Mouse (Mus musculus) testis, adult 2 months (tissue): Measurements from ENCODE around the gene Kank4. TPM values are rescaled to one million over a fixed set of nuclear protein-coding genes. Genes with fewer than 3 reads are reported as not detected.

Experiments
- H3K27ac ChIP-seq: fragments of 200-500 bp; 2 replicates; pipeline ENCODE4 v1.5.1; 2012; ENCODE audit warnings: low read depth, low read length; ENCODE audit not compliant: control insufficient read depth, insufficient read depth
- H3K27me3 ChIP-seq: fragments of 200-500 bp; 2 replicates; pipeline ENCODE4 v1.6.1; 2012; ENCODE audit warnings: mild to moderate bottlenecking, low read length, moderate library complexity; ENCODE audit not compliant: control insufficient read depth, insufficient read depth
- H3K36me3 ChIP-seq: fragments of 200-500 bp; 2 replicates; pipeline ENCODE4 v1.6.1; 2012; ENCODE audit warnings: mild to moderate bottlenecking, low read length; ENCODE audit not compliant: control insufficient read depth, insufficient read depth
- H3K4me1 ChIP-seq: fragments of 200-500 bp; 2 replicates; pipeline ENCODE4 v1.6.1; 2012; ENCODE audit warnings: low read length; ENCODE audit not compliant: control insufficient read depth, insufficient read depth
- H3K4me3 ChIP-seq: fragments of 200-500 bp; 2 replicates; pipeline ENCODE4 v1.5.1; 2012; ENCODE audit warnings: low read depth, mild to moderate bottlenecking, low read length, moderate library complexity, mixed read lengths; ENCODE audit not compliant: control insufficient read depth
- CTCF ChIP-seq: fragments of 200-500 bp; IDR thresholded peaks from 2 replicates; pipeline ENCODE4 v1.5.1; 2012; ENCODE audit warnings: low read depth, mild to moderate bottlenecking, inconsistent platforms, low read length, moderate library complexity; ENCODE audit not compliant: control insufficient read depth, insufficient read depth, insufficient replicate concordance
- POLR2A ChIP-seq: fragments of 200-500 bp; IDR thresholded peaks from 2 replicates; pipeline ENCODE4 v1.6.1; 2012; ENCODE audit warnings: low read depth, mild to moderate bottlenecking, inconsistent platforms, low read length, moderate library complexity; ENCODE audit not compliant: control insufficient read depth
- polyA plus RNA-seq: library from polyadenylated mRNA; depleted of rRNA; stranded (reverse); fragments of >200 nt; gene quantifications from 2 replicates; pipeline ENCODE4 v1.2.3, GENCODE M21; 2012; rRNA removed

The Kank4 gene
- polyA plus RNA-seq = 0.19 and 0.22 TPM in 2 replicates

DNA sequence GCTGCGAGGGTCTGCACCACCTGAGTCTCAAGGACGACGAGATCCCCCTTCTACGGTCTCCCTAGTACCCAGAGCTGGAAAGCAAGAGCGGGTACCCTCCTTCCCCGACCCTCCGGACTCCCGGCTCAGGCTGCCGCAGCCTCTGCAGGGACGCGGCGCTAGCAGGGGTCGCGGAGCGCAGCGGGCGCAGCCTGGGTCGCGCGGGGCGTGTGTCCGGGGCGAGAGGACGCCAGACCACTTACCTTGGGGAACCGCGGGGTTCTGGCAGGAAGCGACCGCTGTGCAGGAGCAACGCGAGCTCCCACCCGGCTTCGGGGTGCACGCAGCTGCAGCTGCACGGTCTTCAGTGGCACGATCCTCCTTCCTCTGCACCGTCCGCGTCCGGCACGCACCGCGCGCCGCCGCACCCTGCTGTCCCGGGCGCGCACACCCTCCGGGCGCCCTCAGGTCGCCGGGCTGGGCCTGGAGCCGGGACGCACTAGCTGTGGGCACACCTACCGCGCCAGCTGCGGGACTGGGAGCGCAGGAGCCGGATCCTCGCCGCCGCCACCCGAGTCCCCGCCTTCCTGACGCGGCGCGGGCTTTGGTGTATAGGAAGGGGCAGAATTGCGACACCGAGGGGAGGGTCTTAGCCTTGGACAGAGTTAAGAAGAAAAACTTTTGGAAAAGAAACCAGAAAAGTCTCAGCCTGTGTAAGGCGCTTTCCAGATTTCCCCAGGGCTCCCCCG, at the start of gene Kank4:
Kank4 (minus strand) TSS at position 354 of the 728 bp plus-strand sequence.
- Histone ChIP-seq H3K4me1 (peaks cover 5% of the 10 kb centered on the region; the same call in 1 of the 2 replicates), H3K27me3 (no peaks in the 10 kb centered on the region; the same call in 1 of the 2 replicates), H3K4me3 (peak within 1 kb of the TSS; percentile 69), H3K36me3 (no peaks in the 10 kb centered on the region), H3K27ac (no peak within 1 kb of the TSS)
- TF ChIP-seq POLR2A = no peak

DNA sequence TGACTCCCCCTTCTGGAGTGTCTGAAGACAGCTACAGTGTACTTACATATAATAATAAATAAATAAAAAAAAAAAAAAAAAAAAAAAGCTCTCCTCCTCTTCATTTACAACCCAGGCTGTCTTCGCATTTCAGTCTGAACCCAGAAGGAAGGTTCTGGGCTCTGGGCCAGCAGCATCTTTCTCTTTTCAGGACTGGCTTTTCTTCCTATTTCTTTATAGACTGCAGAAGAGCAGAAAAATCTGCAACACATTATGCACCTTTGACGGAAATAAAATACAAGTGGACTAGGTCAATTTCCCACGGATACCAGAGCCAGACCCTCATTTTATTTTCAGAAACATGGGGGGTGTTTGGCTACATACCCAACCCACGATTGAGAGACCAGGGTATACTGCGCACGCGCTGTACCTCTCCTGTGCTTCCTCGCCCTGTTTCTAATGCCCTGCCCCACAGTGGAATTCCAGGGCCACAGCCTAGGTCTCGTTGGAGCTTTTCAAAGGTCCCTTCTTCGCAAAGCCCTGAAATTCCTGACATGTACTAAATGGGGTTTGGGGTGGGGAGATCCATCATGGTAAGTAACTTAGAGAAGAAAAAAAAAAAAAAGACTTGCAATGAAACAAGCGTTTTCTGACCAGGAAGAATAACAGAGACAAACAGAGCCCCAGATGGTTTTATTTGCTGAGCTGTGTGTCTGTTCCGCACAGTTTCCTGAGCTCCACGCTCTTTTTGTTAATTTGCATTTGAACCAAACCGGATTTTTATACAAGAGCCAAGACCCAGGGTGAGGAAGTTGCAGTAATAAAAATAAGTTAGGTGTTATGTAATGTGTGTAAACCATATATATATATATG, 48.3 kb upstream of the Kank4 start:
- H3K4me1 ChIP-seq = no peaks in the 10 kb centered on the region
- H3K36me3 ChIP-seq = no peaks in the 10 kb centered on the region
- no peak overlapping the region for H3K27ac ChIP-seq
- H3K27me3 ChIP-seq = no peaks in the 10 kb centered on the region
- no peak overlapping the region for H3K4me3 ChIP-seq
- TF ChIP-seq POLR2A (no peak), CTCF (no peak)

DNA sequence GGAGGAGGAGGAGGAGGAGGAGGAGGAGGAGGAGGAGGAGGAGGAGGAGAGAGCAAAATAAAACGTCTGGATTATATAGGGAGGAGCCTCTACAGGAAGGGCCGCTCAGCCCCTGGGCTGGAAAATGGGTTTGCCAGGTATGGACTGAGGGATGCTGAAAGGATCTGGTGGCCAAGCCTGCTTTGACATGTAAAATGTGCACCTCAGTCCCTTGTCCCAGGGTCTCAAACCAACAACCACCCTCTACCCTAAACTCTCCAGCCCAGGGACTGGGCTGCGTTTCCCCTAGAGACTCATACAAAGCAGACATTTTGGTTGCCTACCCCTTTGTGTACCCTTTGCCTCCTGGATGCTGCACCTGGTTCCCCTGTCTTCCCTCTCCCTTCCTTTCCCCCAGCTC, 47.2 kb upstream of the Kank4 start:
- no peak overlapping the region for H3K4me3 ChIP-seq
- no peaks in the 10 kb centered on the region for H3K27me3 ChIP-seq
- H3K27ac ChIP-seq = no peak overlapping the region
- H3K36me3 ChIP-seq = no peaks in the 10 kb centered on the region
- TF ChIP-seq CTCF (no peak), POLR2A (no peak)
- no peaks in the 10 kb centered on the region for H3K4me1 ChIP-seq

DNA sequence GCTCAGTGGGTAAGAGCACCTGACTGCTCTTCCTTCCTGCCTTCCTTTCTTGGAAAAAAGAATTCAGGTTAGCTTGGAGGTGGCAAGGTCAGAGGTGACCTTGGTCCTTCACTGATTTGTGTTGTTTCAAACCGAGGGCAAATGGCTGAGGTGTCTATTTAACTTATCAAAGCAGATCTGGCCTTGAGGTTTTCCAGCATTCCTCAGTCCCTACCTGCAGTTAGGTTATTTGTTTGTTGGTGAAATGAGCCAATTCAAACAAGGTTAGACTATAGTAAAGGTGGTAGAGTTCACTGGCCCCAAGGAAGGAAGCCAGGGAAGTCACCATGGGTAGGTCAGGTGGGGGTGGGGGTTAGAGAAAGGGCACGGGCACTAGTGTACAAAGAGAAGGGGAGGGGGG, 46.8 kb upstream of the Kank4 start:
- no peak for TF ChIP-seq CTCF
- no peak for TF ChIP-seq POLR2A

DNA sequence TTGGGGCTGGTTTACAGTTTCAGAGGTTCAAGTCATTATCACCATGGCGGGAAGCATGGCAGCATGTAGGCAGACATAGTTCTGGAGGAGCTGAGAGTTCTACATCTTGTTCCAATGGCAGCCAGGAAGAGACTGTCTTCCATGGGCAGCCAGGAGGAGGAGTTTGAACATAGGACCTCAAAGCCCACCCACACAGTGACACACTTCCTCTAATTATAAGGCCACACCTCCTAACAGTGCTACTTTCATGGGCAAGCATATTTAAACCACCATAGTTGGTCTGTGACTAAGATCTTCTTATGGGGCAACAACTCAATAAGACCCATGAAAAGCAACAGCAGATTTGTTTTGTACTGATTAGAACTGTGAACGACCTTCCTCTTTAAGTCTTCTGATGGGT, 46.1 kb upstream of the Kank4 start:
- no peak overlapping the region for H3K27ac ChIP-seq
- H3K27me3 ChIP-seq = no peaks in the 10 kb centered on the region
- no peak for TF ChIP-seq CTCF
- TF ChIP-seq POLR2A = no peak

More for the DNA sequence above, 46.8 kb upstream of the Kank4 start:
- Histone ChIP-seq H3K27me3 (no peaks in the 10 kb centered on the region), H3K27ac (no peak overlapping the region), H3K4me1 (no peaks in the 10 kb centered on the region), H3K4me3 (no peak overlapping the region), H3K36me3 (no peaks in the 10 kb centered on the region)

DNA sequence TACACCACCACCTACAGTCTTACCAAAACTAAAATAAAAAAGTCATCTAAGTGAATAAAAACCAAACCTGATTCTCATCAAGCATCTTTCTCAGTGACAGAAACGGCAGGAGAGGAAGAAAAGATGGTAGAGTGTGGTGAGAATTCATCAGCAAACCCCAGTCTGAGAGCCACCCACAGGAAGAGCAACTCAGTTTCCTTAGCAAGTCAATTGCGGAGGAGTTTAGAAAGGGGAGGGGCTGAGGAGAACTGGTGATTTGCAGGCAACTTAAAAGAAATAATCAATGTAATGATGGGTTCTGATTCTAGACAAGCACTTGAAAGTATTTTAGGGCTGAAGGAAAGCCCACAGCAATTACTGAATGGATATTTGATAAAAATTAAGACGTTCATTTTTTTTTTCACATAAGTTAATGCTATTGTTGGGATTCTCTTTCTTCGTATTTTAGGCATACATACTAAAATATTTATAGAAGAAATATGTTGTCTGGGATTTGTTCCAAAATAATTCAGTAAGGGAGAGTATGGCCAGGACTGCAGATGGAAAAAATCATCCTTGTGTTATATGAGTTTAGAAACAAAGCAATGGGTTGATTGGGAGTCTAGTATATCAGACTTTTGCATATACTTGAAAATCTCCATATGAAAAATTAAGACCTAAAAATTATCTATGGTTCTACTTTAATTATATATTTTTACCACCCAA, 41.0 kb upstream of the Kank4 start:
- Histone ChIP-seq H3K27me3 (no peaks in the 10 kb centered on the region), H3K4me3 (no peak overlapping the region), H3K27ac (no peak overlapping the region), H3K36me3 (no peaks in the 10 kb centered on the region), H3K4me1 (peaks cover 4% of the 10 kb centered on the region)
- TF ChIP-seq CTCF (no peak), POLR2A (no peak)

More for the DNA sequence above, 46.1 kb upstream of the Kank4 start:
- Histone ChIP-seq H3K4me3 (no peak overlapping the region), H3K36me3 (no peaks in the 10 kb centered on the region), H3K4me1 (no peaks in the 10 kb centered on the region)
